Mouse (Mus musculus): ENCODE data around the gene Nop2. TPM values are rescaled to one million over a fixed set of nuclear protein-coding genes. Genes with fewer than 3 reads are reported as not detected.

Nop2 gene
- polyA plus RNA-seq, 1 experiment from 2014 or later, result 70.3 TPM

GRCm38 (mm10) chr6:125096279-125096596 is 35.5 kb upstream of the Nop2 start:
- Histone ChIP-seq H3K9me3 (no peaks in the 10 kb centered on the region), H3K9ac (peak overlapping the region; percentile 93), H3K27ac (peak overlapping the region; percentile 94), H3K4me3 (replicated peaks) (peak overlapping the region; percentile 91), H3K36me3 (peaks cover 18% of the 10 kb centered on the region), H3K4me1 (replicated peaks) (peaks cover 30% of the 10 kb centered on the region), H3K4me2 (replicated peaks) (peak overlapping the region; percentile 72), H3K27me3 (replicated peaks) (no peaks in the 10 kb centered on the region)
- ATAC-seq, result peak; percentile 46; the same call in 1 of the 2 replicates
- WGBS, result 1% methylated on average over 19 of the region's 32 CpGs

GRCm38 (mm10) chr6:125096597-125097345 is 34.9 kb upstream of the Nop2 start:
- Histone ChIP-seq H3K4me2 (replicated peaks) (peak overlapping the region; percentile 72), H3K9ac (peak overlapping the region; percentile 93), H3K4me1 (replicated peaks) (peaks cover 30% of the 10 kb centered on the region), H3K36me3 (peaks cover 23% of the 10 kb centered on the region), H3K27ac (peak overlapping the region; percentile 94), H3K27me3 (replicated peaks) (no peaks in the 10 kb centered on the region), H3K4me3 (replicated peaks) (peak overlapping the region; percentile 91), H3K9me3 (no peaks in the 10 kb centered on the region)
- peak; percentile 56 for ATAC-seq
- WGBS, result under 1% methylated on average over 39 of the region's 44 CpGs

GRCm38 (mm10) chr6:125097346-125097689 is 34.4 kb upstream of the Nop2 start:
- WGBS, result 1% methylated on average over 12 of the region's 12 CpGs
- Histone ChIP-seq H3K4me2 (replicated peaks) (peak overlapping the region; percentile 72), H3K27ac (peak overlapping the region; percentile 94), H3K4me3 (replicated peaks) (peak overlapping the region; percentile 91), H3K9me3 (no peaks in the 10 kb centered on the region), H3K4me1 (replicated peaks) (peaks cover 30% of the 10 kb centered on the region), H3K36me3 (peaks cover 28% of the 10 kb centered on the region), H3K27me3 (replicated peaks) (no peaks in the 10 kb centered on the region), H3K9ac (peak overlapping the region; percentile 93)
- peak; percentile 17; the same call in 1 of the 2 replicates for ATAC-seq

GRCm38 (mm10) chr6:125097951-125098350 is 33.8 kb upstream of the Nop2 start:
- H3K27ac ChIP-seq, result 0 out of 2 replicates have a peak overlapping the region, but pooled peaks have one; percentile 28
- ATAC-seq, result no peak
- H3K9ac ChIP-seq, result peak overlapping the region; percentile 93
- peak overlapping the region; percentile 72 for H3K4me2 ChIP-seq (replicated peaks)
- H3K9me3 ChIP-seq, result no peaks in the 10 kb centered on the region
- peak overlapping the region; percentile 91 for H3K4me3 ChIP-seq (replicated peaks)
- peaks cover 35% of the 10 kb centered on the region for H3K36me3 ChIP-seq
- H3K4me1 ChIP-seq (replicated peaks), result peaks cover 30% of the 10 kb centered on the region
- 49% methylated on average over 8 of the region's 8 CpGs for whole genome bisulfite sequencing
- H3K27me3 ChIP-seq (replicated peaks), result no peaks in the 10 kb centered on the region

GRCm38 (mm10) chr6:125098513-125098912 is 33.2 kb upstream of the Nop2 start:
- H3K36me3 ChIP-seq, result peaks cover 37% of the 10 kb centered on the region
- H3K9ac ChIP-seq, result peak overlapping the region; percentile 93
- WGBS, result 45% methylated on average over 3 of the region's 3 CpGs
- no peak overlapping the region for H3K27ac ChIP-seq
- no peaks in the 10 kb centered on the region for H3K27me3 ChIP-seq (replicated peaks)
- peaks cover 30% of the 10 kb centered on the region for H3K4me1 ChIP-seq (replicated peaks)
- no peaks in the 10 kb centered on the region for H3K9me3 ChIP-seq
- H3K4me3 ChIP-seq (replicated peaks), result peak overlapping the region; percentile 91
- ATAC-seq, result no peak
- peak overlapping the region; percentile 72 for H3K4me2 ChIP-seq (replicated peaks)

- Histone ChIP-seq H3K4me3 (replicated peaks) (no peak overlapping the region), H3K27me3 (replicated peaks) (no peaks in the 10 kb centered on the region), H3K27ac (0 out of 2 replicates have a peak overlapping the region, but pooled peaks have one; percentile 33), H3K4me1 (replicated peaks) (peaks cover 30% of the 10 kb centered on the region), H3K9ac (peak overlapping the region; percentile 23; the same call in 1 of the 2 replicates), H3K4me2 (replicated peaks) (peak overlapping the region; percentile 72), H3K36me3 (peaks cover 42% of the 10 kb centered on the region), H3K9me3 (no peaks in the 10 kb centered on the region)
- ATAC-seq, result no peak
- 39% methylated on average over 5 of the region's 5 CpGs for WGBS
Observed at GRCm38 (mm10) chr6:125099421-125099971, 32.2 kb upstream of the Nop2 start.

GRCm38 (mm10) chr6:125101444-125101843 is 30.3 kb upstream of the Nop2 start:
- Histone ChIP-seq H3K27me3 (replicated peaks) (no peaks in the 10 kb centered on the region), H3K27ac (no peak overlapping the region), H3K9me3 (no peaks in the 10 kb centered on the region), H3K9ac (no peak overlapping the region), H3K36me3 (peaks cover 60% of the 10 kb centered on the region), H3K4me1 (replicated peaks) (peaks cover 26% of the 10 kb centered on the region), H3K4me2 (replicated peaks) (no peak overlapping the region), H3K4me3 (replicated peaks) (no peak overlapping the region)
- no peak for ATAC-seq
- WGBS, result 86% methylated on average over 9 of the region's 9 CpGs

GRCm38 (mm10) chr6:125104223-125104622 is 27.5 kb upstream of the Nop2 start:
- Histone ChIP-seq H3K27me3 (replicated peaks) (no peaks in the 10 kb centered on the region), H3K4me1 (replicated peaks) (peaks cover 10% of the 10 kb centered on the region), H3K27ac (no peak overlapping the region), H3K9ac (no peak overlapping the region), H3K4me2 (replicated peaks) (no peak overlapping the region), H3K36me3 (peaks cover 82% of the 10 kb centered on the region), H3K4me3 (replicated peaks) (no peak overlapping the region), H3K9me3 (no peaks in the 10 kb centered on the region)
- WGBS, result 86% methylated on average over 4 of the region's 4 CpGs
- ATAC-seq, result peak; percentile 48; the same call in 1 of the 2 replicates

- Histone ChIP-seq H3K4me3 (replicated peaks) (no peak overlapping the region), H3K9ac (no peak overlapping the region), H3K27me3 (replicated peaks) (no peaks in the 10 kb centered on the region), H3K27ac (no peak overlapping the region), H3K4me2 (replicated peaks) (no peak overlapping the region), H3K36me3 (peaks cover 85% of the 10 kb centered on the region), H3K9me3 (no peaks in the 10 kb centered on the region), H3K4me1 (replicated peaks) (no peaks in the 10 kb centered on the region)
- ATAC-seq, result no peak
- 94% methylated on average over 2 of the region's 2 CpGs for WGBS
Observed at GRCm38 (mm10) chr6:125107705-125108104, 24.0 kb upstream of the Nop2 start.

- H3K27ac ChIP-seq, result no peak overlapping the region
- no peaks in the 10 kb centered on the region for H3K4me1 ChIP-seq (replicated peaks)
- WGBS, result 87% methylated on average over 14 of the region's 14 CpGs
- H3K27me3 ChIP-seq (replicated peaks), result no peaks in the 10 kb centered on the region
- H3K9ac ChIP-seq, result no peak overlapping the region
- ATAC-seq, result no peak
- no peaks in the 10 kb centered on the region for H3K9me3 ChIP-seq
- H3K4me3 ChIP-seq (replicated peaks), result no peak overlapping the region
- H3K36me3 ChIP-seq, result peaks cover 88% of the 10 kb centered on the region
- no peak overlapping the region for H3K4me2 ChIP-seq (replicated peaks)
Observed at GRCm38 (mm10) chr6:125109371-125109770, 22.3 kb upstream of the Nop2 start.

- no peaks in the 10 kb centered on the region for H3K9me3 ChIP-seq
- peaks cover 80% of the 10 kb centered on the region for H3K36me3 ChIP-seq
- no peak for ATAC-seq
- WGBS, result 88% methylated on average over 7 of the region's 7 CpGs
- H3K27me3 ChIP-seq (replicated peaks), result no peaks in the 10 kb centered on the region
- H3K27ac ChIP-seq, result no peak overlapping the region
- no peak overlapping the region for H3K9ac ChIP-seq
- H3K4me1 ChIP-seq (replicated peaks), result no peaks in the 10 kb centered on the region
- H3K4me3 ChIP-seq (replicated peaks), result no peak overlapping the region
- no peak overlapping the region for H3K4me2 ChIP-seq (replicated peaks)
Observed at GRCm38 (mm10) chr6:125110927-125111326, 20.8 kb upstream of the Nop2 start.

- 91% methylated on average over 11 of the region's 11 CpGs for WGBS
- no peak overlapping the region for H3K27ac ChIP-seq
- H3K36me3 ChIP-seq, result peaks cover 71% of the 10 kb centered on the region
- no peak for ATAC-seq
- no peak overlapping the region for H3K9ac ChIP-seq
- no peak overlapping the region for H3K4me2 ChIP-seq (replicated peaks)
- no peaks in the 10 kb centered on the region for H3K4me1 ChIP-seq (replicated peaks)
- no peaks in the 10 kb centered on the region for H3K27me3 ChIP-seq (replicated peaks)
- no peaks in the 10 kb centered on the region for H3K9me3 ChIP-seq
- H3K4me3 ChIP-seq (replicated peaks), result no peak overlapping the region
Observed at GRCm38 (mm10) chr6:125112553-125112952, 19.2 kb upstream of the Nop2 start.

GRCm38 (mm10) chr6:125119387-125119786 is 12.3 kb upstream of the Nop2 start:
- Histone ChIP-seq H3K36me3 (peaks cover 67% of the 10 kb centered on the region), H3K9ac (no peak overlapping the region), H3K4me2 (replicated peaks) (no peak overlapping the region), H3K4me1 (replicated peaks) (no peaks in the 10 kb centered on the region), H3K27me3 (replicated peaks) (no peaks in the 10 kb centered on the region), H3K27ac (no peak overlapping the region), H3K9me3 (no peaks in the 10 kb centered on the region), H3K4me3 (replicated peaks) (no peak overlapping the region)
- no peak for ATAC-seq
- 93% methylated on average over 8 of the region's 8 CpGs for WGBS

All from intestine, embryonic 15.5 days (tissue).